Mouse (Mus musculus): ENCODE results near the gene Fcna. TPM values are rescaled to one million over a fixed set of nuclear protein-coding genes. Genes with fewer than 3 reads are reported as not detected.

Fcna gene
- polyA plus RNA-seq, 1 experiment from 2014 or later, result 3.1 TPM

DNA sequence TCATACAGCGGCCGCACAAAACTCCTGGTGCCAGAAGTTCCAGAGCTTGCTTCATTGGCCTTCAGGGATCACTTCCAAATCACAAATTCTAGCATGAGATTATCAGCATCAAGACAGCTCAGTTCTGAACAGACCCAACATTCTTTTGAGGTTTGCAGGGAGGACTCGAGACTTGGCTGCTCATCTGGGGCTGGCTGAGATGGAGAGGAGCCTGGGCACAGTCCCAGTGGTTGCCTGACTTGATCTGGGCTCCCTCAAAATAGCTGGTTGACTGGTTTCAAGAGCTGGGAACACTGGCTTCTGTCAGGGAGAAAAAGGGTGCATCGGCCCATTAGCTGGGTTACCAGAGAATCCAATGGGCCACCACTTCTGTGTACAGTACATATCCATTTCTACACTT lies 28.9 kb upstream of the Fcna start:
- Histone ChIP-seq H3K36me3 (ENCODE audit: control insufficient read depth, insufficient read depth, low read length) (no peaks in the 10 kb centered on the region), H3K4me3 (ENCODE audit: low read depth, low read length) (no peak overlapping the region), H3K27ac (ENCODE audit: low read length) (no peak overlapping the region), H3K4me1 (ENCODE audit: control insufficient read depth, insufficient read depth, low read length) (no peaks in the 10 kb centered on the region), H3K4me2 (ENCODE audit: low read length) (no peak overlapping the region), H3K9ac (ENCODE audit: low read depth, low read length) (no peak overlapping the region), H3K27me3 (ENCODE audit: control insufficient read depth, insufficient read depth, low read depth, low read length) (no peaks in the 10 kb centered on the region), H3K9me3 (replicated peaks; ENCODE audit: control insufficient read depth, low read length, poor library complexity, severe bottlenecking) (no peaks in the 10 kb centered on the region)
- WGBS, result 82% methylated on average over 4 of the region's 4 CpGs
- no peak for ATAC-seq

DNA sequence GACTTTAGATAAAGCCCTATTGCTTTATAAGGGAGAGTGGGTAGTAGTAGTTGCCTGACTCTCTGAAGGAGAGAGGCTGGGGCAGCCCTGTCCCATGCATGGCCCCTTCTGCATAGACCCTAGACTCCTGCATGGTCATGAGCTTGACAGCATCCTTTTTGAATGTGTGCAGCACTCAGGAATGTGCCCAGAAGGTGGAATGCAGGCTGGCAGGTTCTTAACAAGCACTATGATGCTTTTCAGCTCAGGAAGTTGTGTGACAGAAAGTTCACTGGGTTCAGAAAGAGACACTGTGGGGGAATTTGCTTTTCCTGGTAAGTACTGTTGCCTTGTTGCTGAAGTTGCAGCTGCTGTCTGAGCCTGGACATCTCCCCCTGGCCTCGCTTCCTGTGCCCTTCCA lies 26.7 kb upstream of the Fcna start:
- Histone ChIP-seq H3K36me3 (ENCODE audit: control insufficient read depth, insufficient read depth, low read length) (no peaks in the 10 kb centered on the region), H3K27me3 (ENCODE audit: control insufficient read depth, insufficient read depth, low read depth, low read length) (no peaks in the 10 kb centered on the region), H3K4me3 (ENCODE audit: low read depth, low read length) (no peak overlapping the region), H3K9me3 (replicated peaks; ENCODE audit: control insufficient read depth, low read length, poor library complexity, severe bottlenecking) (no peaks in the 10 kb centered on the region), H3K4me2 (ENCODE audit: low read length) (no peak overlapping the region), H3K27ac (ENCODE audit: low read length) (no peak overlapping the region), H3K9ac (ENCODE audit: low read depth, low read length) (no peak overlapping the region), H3K4me1 (ENCODE audit: control insufficient read depth, insufficient read depth, low read length) (no peaks in the 10 kb centered on the region)
- ATAC-seq, result no peak
- WGBS, result 64% methylated on average over 1 of the region's 1 CpGs

DNA sequence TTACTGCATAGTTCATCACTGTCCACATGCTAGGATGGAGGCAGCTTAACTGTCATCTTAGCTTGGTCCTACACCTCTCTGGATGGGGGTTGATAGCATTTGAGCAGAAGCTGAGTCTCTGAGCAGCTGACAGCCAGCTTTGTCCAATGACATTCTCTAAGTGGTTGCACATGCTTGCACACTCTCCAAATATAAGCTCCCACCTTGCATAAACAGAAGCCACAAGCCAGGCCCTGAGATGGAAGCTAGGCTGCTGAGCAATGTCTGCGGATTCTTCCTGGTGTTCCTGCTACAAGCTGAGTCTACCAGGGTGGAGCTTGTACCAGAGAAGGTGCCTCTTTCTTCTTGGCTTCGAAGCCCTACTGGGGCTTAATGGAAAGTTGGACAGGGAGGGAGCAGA lies 25.1 kb upstream of the Fcna start, which contains the start of gene Lcn8:
Gene Lcn8 (plus strand): TSS at position 219 of the 400 bp plus-strand sequence.
- no peaks in the 10 kb centered on the region for H3K9me3 ChIP-seq (replicated peaks; ENCODE audit: control insufficient read depth, low read length, poor library complexity, severe bottlenecking)
- H3K4me1 ChIP-seq (ENCODE audit: control insufficient read depth, insufficient read depth, low read length), result no peaks in the 10 kb centered on the region
- H3K9ac ChIP-seq (ENCODE audit: low read depth, low read length), result no peak within 1 kb of the TSS
- no peaks in the 10 kb centered on the region for H3K27me3 ChIP-seq (ENCODE audit: control insufficient read depth, insufficient read depth, low read depth, low read length)
- no peak within 1 kb of the TSS for H3K4me2 ChIP-seq (ENCODE audit: low read length)
- 75% methylated on average over 2 of the region's 2 CpGs for WGBS
- no peak within 1 kb of the TSS for H3K4me3 ChIP-seq (ENCODE audit: low read depth, low read length)
- no peaks in the 10 kb centered on the region for H3K36me3 ChIP-seq (ENCODE audit: control insufficient read depth, insufficient read depth, low read length)
- no peak within 1 kb of the TSS for H3K27ac ChIP-seq (ENCODE audit: low read length)
- no peak for ATAC-seq

- H3K36me3 ChIP-seq (ENCODE audit: control insufficient read depth, insufficient read depth, low read length), result no peaks in the 10 kb centered on the region
- WGBS, result 15% methylated on average over 6 of the region's 6 CpGs
These were observed 12.1 kb upstream of the Fcna start for GRCm38 (mm10) chr2:25639890-25640289.

GRCm38 (mm10) chr2:25634046-25634445 lies 6.2 kb upstream of the Fcna start:
- WGBS, result 40% methylated on average over 1 of the region's 1 CpGs
- no peak for ATAC-seq
- Histone ChIP-seq H3K4me3 (ENCODE audit: low read depth, low read length) (no peak overlapping the region), H3K9ac (ENCODE audit: low read depth, low read length) (no peak overlapping the region), H3K36me3 (ENCODE audit: control insufficient read depth, insufficient read depth, low read length) (no peaks in the 10 kb centered on the region), H3K9me3 (replicated peaks; ENCODE audit: control insufficient read depth, low read length, poor library complexity, severe bottlenecking) (no peaks in the 10 kb centered on the region), H3K27me3 (ENCODE audit: control insufficient read depth, insufficient read depth, low read depth, low read length) (no peaks in the 10 kb centered on the region), H3K27ac (ENCODE audit: low read length) (no peak overlapping the region), H3K4me1 (ENCODE audit: control insufficient read depth, insufficient read depth, low read length) (no peaks in the 10 kb centered on the region), H3K4me2 (ENCODE audit: low read length) (no peak overlapping the region)

More at GRCm38 (mm10) chr2:25639890-25640289, 12.1 kb upstream of the Fcna start:
- no peaks in the 10 kb centered on the region for H3K27me3 ChIP-seq (ENCODE audit: control insufficient read depth, insufficient read depth, low read depth, low read length)
- no peak overlapping the region for H3K4me2 ChIP-seq (ENCODE audit: low read length)
- no peak overlapping the region for H3K9ac ChIP-seq (ENCODE audit: low read depth, low read length)
- ATAC-seq, result no peak
- H3K4me1 ChIP-seq (ENCODE audit: control insufficient read depth, insufficient read depth, low read length), result no peaks in the 10 kb centered on the region
- no peak overlapping the region for H3K27ac ChIP-seq (ENCODE audit: low read length)
- no peak overlapping the region for H3K4me3 ChIP-seq (ENCODE audit: low read depth, low read length)
- H3K9me3 ChIP-seq (replicated peaks; ENCODE audit: control insufficient read depth, low read length, poor library complexity, severe bottlenecking), result no peaks in the 10 kb centered on the region

GRCm38 (mm10) chr2:25633616-25634015 lies 5.8 kb upstream of the Fcna start:
- WGBS, result 86% methylated on average over 3 of the region's 3 CpGs
- no peaks in the 10 kb centered on the region for H3K4me1 ChIP-seq (ENCODE audit: control insufficient read depth, insufficient read depth, low read length)
- ATAC-seq, result no peak

GRCm38 (mm10) chr2:25628738-25629137 lies 908 bp upstream of the Fcna start:
- no peaks in the 10 kb centered on the region for H3K9me3 ChIP-seq (replicated peaks; ENCODE audit: control insufficient read depth, low read length, poor library complexity, severe bottlenecking)
- no peak overlapping the region for H3K27ac ChIP-seq (ENCODE audit: low read length)
- H3K4me2 ChIP-seq (ENCODE audit: low read length), result no peak overlapping the region
- H3K27me3 ChIP-seq (ENCODE audit: control insufficient read depth, insufficient read depth, low read depth, low read length), result no peaks in the 10 kb centered on the region
- no peaks in the 10 kb centered on the region for H3K36me3 ChIP-seq (ENCODE audit: control insufficient read depth, insufficient read depth, low read length)
- no peak overlapping the region for H3K9ac ChIP-seq (ENCODE audit: low read depth, low read length)
- no peak overlapping the region for H3K4me3 ChIP-seq (ENCODE audit: low read depth, low read length)
- 46% methylated on average over 4 of the region's 4 CpGs for WGBS
- no peak for ATAC-seq
- no peaks in the 10 kb centered on the region for H3K4me1 ChIP-seq (ENCODE audit: control insufficient read depth, insufficient read depth, low read length)

More at GRCm38 (mm10) chr2:25633616-25634015, 5.8 kb upstream of the Fcna start:
- no peak overlapping the region for H3K4me2 ChIP-seq (ENCODE audit: low read length)
- no peak overlapping the region for H3K27ac ChIP-seq (ENCODE audit: low read length)
- no peaks in the 10 kb centered on the region for H3K9me3 ChIP-seq (replicated peaks; ENCODE audit: control insufficient read depth, low read length, poor library complexity, severe bottlenecking)
- H3K4me3 ChIP-seq (ENCODE audit: low read depth, low read length), result no peak overlapping the region
- H3K27me3 ChIP-seq (ENCODE audit: control insufficient read depth, insufficient read depth, low read depth, low read length), result no peaks in the 10 kb centered on the region
- H3K36me3 ChIP-seq (ENCODE audit: control insufficient read depth, insufficient read depth, low read length), result no peaks in the 10 kb centered on the region
- H3K9ac ChIP-seq (ENCODE audit: low read depth, low read length), result no peak overlapping the region

DNA sequence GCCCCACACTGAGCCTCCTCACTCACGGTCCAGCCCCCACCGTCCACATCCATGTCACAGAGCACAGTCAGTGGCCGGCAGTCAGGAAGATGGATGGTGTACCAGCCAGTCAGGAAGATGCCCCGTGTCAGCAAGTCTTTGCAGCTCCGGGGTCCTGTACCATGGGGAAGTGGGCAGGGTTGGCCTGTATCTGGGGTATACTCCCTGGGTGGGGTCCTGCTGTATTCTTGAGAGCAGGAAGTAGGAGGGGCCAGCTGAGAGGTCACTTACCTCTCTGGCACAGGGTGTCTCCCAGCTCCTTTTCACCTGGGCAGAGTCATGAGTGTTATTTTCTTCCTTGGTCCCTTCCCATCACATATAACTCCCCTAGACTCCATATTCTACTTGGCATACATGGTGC lies 1.8 kb downstream of the Fcna start:
- Histone ChIP-seq H3K4me2 (ENCODE audit: low read length) (no peak overlapping the region), H3K9me3 (replicated peaks; ENCODE audit: control insufficient read depth, low read length, poor library complexity, severe bottlenecking) (no peaks in the 10 kb centered on the region), H3K4me3 (ENCODE audit: low read depth, low read length) (no peak overlapping the region), H3K36me3 (ENCODE audit: control insufficient read depth, insufficient read depth, low read length) (no peaks in the 10 kb centered on the region), H3K27me3 (ENCODE audit: control insufficient read depth, insufficient read depth, low read depth, low read length) (no peaks in the 10 kb centered on the region), H3K4me1 (ENCODE audit: control insufficient read depth, insufficient read depth, low read length) (peaks cover 4% of the 10 kb centered on the region), H3K9ac (ENCODE audit: low read depth, low read length) (no peak overlapping the region), H3K27ac (ENCODE audit: low read length) (no peak overlapping the region)
- ATAC-seq, result no peak
- WGBS, result 80% methylated on average over 5 of the region's 5 CpGs

GRCm38 (mm10) chr2:25621229-25622200 lies 6.3 kb downstream of the Fcna start, which contains the start of gene Tmem141:
Tmem141 (minus strand) TSS chr2:25622005.
- WGBS, result 5% methylated on average over 34 of the region's 34 CpGs
- peak; percentile 97 for ATAC-seq
- H3K27ac ChIP-seq (ENCODE audit: low read length), result peak within 1 kb of the TSS; percentile 80

More at GRCm38 (mm10) chr2:25621229-25622200, 6.3 kb downstream of the Fcna start, which contains the start of gene Tmem141:
- Histone ChIP-seq H3K27me3 (ENCODE audit: control insufficient read depth, insufficient read depth, low read depth, low read length) (peaks cover 11% of the 10 kb centered on the region), H3K9ac (ENCODE audit: low read depth, low read length) (peak within 1 kb of the TSS; percentile 81), H3K4me1 (ENCODE audit: control insufficient read depth, insufficient read depth, low read length) (peaks cover 7% of the 10 kb centered on the region), H3K9me3 (replicated peaks; ENCODE audit: control insufficient read depth, low read length, poor library complexity, severe bottlenecking) (no peaks in the 10 kb centered on the region), H3K4me3 (ENCODE audit: low read depth, low read length) (peak within 1 kb of the TSS; percentile 61), H3K4me2 (ENCODE audit: low read length) (peak within 1 kb of the TSS; percentile 85), H3K36me3 (ENCODE audit: control insufficient read depth, insufficient read depth, low read length) (no peaks in the 10 kb centered on the region)
